Mouse (Mus musculus) adrenal gland, postnatal 10 days (tissue): ENCODE data around the gene Ank3. TPM values are rescaled to one million over a fixed set of nuclear protein-coding genes. Genes with fewer than 3 reads are reported as not detected.
A peak's percentile ranks its signal among the peaks of the same experiment; 100 is the strongest.

Experiments
- DNase-seq: peaks from one replicate; pipeline ENCODE4 v3.0.0; 2021; ENCODE audit warnings: mixed read lengths
- total RNA-seq, 2 experiments: library from RNA; stranded (reverse); gene quantifications; 2 replicates each; pipeline ENCODE4 v1.2.3; 2021

The Ank3 gene
- total RNA-seq, 2 experiments from 2014 or later: 18.5 to 31.6 TPM

DNA sequence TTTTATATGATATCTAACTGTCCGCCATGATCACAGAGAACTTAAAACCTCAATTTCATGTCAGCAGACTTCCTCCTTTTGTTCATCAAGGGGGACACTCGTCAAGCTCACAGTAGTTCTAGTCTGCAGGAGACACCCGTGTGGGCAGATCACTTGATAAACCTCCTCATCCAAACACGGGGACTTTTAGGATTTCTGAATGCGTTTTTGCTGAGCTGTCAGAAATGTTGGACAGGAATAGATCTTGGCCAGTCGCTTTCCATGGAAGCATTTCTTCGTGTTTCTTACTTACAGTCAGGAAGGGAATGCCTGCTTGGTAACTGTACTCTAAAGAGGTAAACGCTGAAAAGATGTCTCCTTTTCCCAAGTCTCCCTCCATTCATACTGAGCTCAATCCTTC is 598.5 kb downstream of the Ank3 start:
- no peak for DNase-seq

DNA sequence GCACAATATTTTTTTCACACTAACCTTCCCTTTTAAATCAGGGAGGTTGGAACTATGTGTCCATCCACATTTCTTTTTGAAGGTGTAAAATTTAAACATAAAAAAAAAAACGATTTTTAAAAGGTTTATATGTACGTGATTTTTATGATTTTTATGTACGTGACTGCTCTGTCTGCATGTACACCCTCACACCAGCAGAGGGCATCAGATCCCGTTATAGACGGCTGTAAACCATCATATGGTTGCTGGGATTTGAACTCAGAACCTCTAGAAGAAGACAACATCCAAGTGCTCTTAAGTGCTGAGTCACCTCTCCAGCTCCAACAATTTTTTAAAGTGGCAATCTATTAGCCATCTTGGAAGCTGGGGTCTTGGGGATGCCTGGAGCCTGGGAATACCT is 605.5 kb downstream of the Ank3 start:
- DNase-seq: no peak

DNA sequence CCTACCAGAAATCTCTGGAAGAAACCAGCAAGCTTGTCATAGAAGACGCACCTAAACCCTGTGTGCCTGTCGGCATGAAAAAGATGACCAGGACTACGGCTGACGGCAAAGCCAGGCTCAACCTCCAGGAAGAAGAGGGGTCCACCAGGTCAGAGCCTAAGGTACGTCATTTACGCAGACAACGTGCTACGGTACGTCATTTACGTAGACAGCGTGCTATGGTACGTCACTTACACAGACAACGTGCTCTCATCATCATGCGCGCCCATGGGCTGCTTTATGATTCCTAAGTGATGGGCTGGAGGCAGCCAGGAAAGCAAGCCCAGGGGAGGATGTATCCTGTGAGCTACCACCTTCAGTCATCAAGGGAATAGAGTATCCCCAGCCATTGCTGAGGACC is 606.3 kb downstream of the Ank3 start:
- DNase-seq: no peak

DNA sequence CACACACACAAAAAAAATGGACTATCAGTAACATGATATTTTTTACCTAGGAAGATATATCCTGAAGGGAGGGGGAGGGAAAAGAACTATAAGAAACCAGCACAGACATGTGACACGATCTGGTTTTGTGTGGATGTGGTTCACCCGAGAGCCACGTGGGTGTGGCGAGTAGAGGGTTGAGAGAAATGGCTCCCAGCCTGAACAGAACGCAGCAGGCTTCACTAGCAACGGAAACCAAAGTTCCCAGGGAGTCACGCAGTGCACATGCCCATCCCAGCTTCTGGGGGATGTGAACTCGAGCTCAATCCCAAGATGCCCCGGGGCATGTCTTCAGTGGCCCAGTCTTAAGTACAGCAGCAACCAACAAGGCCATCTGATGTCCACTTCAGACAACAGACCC is 607.8 kb downstream of the Ank3 start:
- no peak for DNase-seq

DNA sequence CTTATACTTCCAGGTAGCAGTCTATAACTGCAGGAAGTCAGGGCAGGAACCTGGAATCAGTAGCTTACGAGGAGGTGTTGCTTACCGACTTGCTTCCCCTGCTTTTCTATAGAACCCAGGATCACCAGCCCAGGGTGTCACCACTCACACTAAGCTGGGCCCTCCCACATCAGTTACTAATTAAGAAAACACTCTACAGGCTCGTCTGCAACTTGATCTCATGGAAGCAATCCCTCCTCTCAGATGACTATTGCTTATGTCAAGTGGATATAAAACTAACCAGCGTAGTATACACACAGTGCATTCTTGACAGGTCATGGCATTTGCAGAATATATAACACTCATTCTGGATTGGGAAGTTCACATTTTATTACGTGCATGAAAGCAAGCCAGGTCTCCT is 613.2 kb downstream of the Ank3 start:
- DNase-seq: no peak

DNA sequence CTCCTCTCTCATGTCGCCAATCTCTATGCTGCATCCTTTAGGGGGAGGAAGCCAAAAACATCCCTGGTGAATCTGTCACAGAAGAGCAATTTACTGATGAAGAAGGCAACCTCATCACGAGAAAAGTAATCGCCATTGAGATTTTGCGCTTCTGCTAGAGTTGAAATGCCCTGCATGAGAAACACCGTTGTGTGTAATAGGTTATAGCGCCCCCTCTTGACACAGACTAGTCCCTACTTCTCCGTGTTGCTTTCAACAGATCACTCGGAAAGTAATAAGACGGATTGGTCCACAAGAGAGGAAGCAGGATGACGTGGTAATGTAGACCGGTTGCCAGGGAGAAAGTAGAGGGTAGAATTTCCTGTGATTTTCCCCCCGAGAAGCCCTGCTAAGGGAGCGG is 615.4 kb downstream of the Ank3 start:
- DNase-seq: no peak

DNA sequence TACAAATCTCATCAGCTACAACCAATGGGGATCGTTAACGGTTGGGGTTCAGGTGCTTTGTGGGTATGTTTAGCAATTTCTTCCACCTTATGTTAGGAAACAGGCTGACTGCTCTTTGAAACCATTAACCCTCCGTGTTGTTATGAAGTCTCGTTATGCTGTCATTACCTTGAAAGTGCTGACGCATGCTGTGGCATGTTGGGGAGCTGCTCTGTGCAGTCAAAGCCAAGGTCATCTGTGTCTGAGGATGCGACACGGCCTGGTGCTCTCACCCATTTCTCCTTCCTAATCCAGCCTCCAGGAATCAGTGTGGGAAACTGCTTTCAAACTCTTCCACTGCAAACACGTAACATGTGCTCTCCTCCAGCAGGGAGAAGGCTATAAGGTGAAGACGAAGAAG is 616.6 kb downstream of the Ank3 start:
- peak; percentile 22 for DNase-seq

DNA sequence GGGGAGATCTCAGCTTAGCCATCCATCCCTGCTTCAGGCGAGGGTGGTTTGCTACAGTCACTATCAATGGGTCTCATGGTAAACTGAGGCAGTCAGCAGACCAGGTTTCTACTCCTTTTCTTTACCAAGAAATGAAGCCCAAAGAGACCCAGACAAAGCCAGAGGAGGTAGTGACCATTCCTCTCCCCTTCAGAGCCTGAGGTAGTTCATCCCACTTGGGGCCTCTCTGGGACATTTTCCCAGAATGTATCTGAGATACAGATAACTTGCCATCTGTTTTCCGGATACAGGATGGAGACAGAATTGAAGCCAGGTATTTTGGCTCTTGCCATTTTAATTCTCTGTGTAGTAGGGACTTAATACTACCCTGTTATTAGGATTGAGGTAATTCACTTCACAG is 620.1 kb downstream of the Ank3 start:
- no peak for DNase-seq

DNA sequence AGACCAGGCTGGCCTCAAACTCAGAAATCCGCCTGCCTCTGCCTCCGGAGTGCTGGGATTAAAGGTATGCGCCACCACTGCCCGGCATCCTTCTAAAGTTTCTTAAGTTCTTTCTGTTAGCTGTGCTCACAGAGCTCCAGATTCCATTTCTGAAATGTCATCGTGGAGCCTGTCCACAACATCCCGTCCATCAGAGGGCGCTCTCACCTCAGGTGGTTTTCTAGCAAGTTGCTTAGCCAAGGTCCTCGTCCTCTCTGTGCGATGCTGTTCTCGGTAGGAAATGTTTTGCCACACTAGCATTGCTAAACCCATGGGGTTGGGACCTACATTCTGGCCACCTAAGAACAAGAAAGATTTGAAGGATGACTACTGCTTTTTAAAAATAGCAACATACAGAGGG is 623.1 kb downstream of the Ank3 start:
- DNase-seq: peak; percentile 83

DNA sequence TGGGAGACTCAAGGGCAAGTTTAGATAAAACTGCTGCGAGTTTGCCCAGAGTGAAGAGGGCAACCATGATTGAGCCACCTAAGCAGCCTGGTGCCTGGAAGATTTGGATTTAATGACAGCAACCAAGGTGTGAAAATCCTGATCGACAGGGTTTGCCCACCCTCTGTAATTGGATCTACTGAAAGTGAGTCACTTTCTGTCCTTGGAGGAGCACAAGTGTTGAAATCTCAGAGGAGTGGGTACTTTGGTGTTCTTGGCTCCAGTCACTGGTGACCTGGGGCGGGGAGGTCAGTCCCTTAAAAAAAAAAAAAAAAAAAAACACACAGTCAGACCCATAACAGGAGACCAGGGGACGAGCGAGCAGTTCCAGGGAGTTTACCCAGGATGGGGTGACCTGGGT is 624.0 kb downstream of the Ank3 start:
- no peak for DNase-seq

DNA sequence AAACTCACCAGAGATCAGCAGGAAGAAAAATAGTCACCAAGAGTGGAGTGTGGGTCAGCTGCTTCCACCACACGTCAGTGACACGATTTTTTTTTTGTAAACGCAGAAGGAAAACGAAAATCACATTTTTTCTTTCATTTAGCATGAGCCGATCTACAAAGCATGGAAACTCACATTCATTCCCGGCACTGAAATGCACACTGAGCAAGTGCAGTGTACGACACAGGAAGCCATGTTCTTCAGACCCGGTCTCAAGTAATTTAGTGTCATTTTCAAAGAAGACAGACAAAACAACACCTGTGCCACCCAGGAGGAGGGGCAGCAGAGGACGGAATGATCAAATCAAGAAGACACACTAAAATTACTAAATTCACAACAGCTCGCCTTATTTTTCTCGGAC is 625.3 kb downstream of the Ank3 start:
- no peak for DNase-seq

DNA sequence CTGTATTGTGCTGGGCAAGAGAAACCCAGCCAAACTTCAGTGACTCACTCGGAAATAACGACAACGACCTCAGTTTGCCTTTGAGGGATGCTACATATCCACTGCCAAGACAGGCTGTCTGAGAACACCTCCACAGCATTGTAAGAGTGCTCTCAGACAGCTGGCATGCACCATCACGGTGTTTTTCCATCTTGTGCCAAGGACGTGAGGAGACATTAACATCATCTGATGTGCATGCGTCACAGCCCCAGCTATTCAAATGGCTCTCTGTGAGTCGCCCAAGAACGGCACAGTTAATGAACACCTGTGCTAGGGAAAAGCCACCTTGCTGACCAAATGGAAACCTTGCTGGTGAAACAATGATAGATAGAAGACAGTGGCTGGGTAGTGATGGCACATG is 633.4 kb downstream of the Ank3 start:
- peak; percentile 32 for DNase-seq

DNA sequence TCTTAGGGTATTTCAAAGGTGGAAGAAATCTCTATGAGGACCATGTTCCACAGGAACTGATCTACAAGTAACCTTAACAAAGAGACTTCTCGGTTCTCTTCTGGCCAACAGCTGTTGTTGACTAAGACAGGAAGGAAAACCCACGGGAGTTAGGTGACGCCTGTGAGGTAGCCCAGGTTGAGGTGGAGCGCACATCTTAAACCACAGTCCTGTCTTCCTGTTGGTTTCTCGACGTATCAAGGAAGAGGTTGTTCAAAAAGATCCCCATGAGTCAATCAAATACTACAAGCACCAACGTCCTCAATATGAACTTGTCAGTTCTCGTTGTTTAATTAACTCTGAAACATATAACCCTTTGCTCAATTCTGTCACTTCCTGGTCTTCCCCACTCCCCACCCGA is 634.4 kb downstream of the Ank3 start:
- DNase-seq: no peak

DNA sequence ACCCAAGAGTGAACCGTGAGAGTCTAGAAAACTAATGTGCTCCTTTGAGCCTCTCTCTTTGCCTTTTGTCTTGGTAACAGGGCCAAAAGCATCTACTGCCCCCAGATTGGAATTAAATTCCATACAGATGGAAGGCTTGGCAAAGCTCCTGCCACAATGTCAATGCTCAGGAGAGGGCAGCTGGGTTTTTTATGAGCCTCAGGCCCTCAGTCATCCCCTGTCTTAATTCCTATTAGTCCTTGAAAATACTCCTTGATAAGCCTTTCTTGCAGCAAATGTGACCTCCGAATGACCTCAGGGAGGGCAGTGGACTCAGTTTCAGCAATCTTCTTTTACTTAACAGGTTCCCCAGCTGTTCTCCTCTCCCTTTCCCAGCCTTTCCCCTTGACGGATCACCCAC is 635.3 kb downstream of the Ank3 start:
- DNase-seq: no peak

DNA sequence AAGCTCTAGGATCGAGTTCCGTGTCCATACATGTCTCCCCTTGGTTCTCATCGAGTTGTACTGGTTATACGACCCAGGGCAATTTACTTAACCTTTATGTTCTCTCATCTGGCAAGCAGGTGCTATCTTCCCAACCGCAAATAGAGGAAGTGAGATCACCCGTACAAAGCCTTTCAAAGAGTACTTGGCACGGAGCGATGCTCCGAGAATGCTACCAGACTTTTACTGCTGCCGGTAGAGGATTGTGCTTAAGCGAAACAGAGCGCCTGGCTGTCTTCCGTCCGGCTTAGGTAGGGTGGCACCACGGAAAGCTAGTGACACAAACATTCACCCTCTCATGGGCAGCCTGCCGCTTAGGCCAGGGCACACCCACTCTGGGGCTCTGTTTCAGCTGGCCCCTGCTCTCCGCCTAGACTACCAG is 641.3 kb downstream of the Ank3 start:
- no peak for DNase-seq

DNA sequence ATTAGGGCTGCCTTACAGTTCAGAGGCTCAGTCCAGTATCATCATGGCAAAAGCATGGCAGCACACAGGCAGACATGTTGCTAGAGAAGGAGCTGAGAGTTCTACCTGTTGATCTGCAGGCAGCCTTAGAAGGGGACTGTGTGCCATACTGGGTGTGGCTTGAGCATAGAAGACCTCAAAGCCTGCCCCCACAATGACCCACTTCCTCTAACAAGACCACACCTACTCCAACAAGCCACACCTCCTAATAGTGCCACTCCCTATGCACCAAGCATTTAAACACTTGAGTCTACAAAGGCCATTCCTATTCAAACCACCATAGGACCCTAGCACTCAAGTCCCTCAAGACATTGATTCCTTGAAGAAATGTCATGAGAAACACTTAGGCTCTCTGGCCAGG is 643.0 kb downstream of the Ank3 start:
- no peak for DNase-seq

DNA sequence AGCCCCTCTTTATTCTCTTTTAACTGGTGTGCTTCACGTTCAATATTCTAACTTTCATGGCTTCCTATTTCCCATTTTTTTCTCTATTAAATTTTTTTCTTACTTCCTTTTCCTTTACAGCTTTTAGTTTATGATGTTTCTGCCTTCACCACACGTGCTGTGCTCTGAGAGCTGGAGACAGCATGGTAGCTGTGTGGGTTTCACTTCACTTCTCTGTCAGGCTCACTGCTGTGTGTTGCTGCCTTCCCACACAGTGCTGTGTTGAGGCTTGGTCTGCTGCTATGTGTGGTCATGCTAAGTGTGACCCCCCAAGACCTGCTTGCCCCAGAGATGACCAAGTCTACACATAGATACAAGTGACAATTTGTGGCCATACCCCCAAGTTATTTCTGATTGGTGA is 647.1 kb downstream of the Ank3 start:
- no peak for DNase-seq

DNA sequence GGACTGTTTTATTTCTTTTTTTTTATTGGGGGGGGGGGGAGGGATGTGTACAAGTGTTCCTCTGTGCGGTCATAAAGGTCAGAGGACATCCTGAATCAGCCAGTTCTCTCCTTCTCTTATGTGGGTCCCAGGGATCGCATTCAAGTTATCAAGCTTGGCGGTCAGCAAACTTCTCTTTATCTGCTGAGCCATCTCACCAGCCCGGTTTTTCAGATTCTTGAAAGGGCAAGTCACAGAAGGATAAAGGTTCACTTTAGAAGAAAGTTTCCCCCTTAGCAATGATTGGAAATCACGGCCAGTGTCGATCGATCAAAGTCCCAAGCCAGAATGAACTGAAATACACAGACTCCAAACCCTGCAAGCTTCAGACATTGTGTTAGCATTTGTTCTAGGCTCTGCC is 651.2 kb downstream of the Ank3 start:
- no peak for DNase-seq

DNA sequence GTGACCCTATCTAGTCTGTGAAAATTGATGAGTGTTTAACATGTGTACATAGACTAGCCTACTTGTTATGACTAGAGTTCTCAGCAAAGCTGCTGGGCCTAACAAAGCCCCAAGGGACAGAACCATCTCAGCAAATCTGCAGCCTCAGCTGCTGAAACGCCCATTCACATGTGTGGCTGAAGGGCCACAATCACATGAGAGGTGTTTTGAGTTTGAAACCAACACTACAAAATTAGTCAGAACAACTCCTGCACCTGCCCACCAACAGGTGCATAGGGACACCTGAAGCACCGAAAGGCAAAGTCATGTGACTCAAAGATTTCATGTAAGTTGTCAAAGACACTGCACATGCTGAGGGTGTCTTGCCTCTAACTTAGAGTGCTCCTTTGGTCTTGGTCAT is 656.7 kb downstream of the Ank3 start:
- DNase-seq: no peak

DNA sequence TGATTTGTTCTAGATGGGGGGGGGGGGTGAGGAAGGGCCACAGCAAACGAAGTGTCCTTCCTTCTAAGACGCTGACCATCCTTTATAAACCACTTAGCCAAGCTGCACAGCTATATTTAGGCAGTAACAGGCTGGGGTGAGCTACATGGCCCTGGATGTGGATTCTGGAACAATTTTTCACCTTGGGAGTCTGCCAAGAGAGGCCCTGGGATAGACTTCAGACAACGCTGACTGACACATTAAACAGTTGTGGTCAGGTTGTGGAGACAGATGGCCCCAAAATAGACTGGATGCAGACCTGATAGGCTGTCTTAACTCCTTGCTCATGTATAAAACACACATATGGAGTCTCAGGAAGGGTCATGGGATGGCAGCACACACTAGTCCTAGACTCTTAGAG is 658.5 kb downstream of the Ank3 start:
- DNase-seq: peak; percentile 67

DNA sequence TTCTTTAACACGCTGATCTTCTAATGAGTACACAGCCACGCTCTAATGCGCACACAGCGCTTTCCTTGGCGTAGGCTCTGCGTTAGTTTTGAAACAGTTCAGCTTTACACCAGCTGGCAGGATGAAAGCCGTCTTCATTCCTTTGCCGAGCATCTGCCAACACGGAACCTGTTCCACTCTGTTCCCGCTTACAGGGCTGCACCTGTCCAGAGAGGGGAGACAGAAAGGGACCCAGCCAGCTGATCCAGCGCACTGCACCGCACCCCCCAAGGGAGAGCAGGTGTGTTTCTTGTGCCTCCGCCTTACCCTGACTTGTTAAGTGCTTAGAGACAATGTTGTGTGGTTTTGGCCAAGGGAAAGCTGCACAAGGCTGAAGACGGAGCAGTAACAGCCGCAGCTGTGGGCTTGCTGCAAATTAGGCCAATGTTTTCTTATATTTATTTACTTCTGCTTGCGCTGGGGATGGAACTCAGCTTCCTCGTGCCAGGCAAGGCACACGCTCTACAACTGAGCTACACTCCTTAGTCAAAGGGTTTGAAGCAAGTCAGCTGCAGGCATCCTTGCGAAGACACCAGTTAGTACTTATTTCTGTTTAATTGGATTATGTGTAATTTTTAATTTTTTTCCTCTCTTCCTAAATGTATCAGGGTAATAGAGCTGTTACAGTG is 661.6 kb downstream of the Ank3 start:
- DNase-seq: no peak

DNA sequence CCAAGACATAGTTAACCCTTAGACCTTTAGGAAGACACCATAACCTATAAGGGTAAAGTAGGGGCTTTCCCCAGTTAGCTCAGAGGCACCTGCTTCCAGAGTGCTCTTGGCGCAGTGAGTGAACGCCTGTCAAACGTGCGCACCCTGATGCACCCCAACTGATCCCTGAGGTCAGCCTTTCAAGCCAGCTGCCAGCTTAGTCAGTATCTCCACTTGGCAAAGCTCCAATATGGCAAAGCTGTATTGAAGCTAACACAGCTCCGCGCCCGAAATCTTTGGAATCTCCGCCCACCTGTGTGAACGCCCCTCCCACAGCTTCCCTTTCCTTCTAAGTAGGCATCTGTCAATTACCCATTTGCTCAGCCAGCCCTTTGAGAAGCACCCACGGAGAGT is 662.1 kb downstream of the Ank3 start:
- DNase-seq: peak; percentile 19

DNA sequence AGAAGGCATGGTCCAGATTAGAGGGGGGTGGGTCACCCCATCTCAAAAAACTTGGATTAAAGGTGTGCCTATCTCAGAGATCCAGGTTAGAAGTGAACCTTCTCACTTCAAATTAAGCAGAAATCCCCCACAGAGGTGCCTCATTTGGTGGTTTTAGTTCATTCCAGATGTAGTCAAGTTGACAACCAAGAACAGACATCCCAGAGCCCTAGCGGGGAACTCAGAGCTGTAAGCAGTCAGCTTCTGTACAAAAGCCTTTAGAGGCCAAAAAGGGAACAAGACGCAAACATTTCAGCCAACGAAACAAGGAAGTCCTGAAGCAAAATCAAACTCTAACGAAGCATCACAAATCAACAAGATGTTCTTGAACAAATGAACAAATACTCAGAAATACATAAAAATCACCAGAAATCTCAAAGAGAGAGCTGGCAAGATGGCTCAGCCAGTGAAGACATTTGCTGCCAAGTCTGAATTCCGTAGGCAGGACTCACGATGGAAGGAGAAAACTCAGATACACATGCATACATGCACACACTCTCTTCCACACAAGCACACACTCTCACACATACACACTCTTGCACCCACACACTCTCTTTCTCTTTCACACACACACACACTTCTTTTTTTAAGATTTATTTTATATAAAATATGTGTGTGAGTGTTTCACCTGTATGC is 665.4 kb downstream of the Ank3 start:
- DNase-seq: no peak

DNA sequence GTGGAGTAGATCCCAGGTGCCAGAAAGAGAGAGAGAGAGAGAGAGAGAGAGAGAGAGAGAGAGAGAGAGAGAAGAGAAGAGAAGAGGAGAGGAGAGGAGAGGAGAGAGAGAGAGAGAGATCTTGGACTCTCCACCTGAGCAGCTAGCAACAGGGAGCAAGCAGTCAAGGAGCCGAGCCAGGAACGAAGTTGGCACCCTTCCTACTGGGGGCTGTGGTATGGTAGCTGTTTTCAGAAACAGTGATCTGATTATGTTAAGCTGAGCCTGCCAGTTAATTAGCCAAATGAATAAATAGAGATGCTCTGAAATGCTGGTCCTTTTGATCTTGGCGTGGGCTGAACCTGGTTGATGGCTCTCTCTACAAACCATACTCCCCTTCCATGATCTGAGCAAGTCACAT is 666.6 kb downstream of the Ank3 start:
- DNase-seq: no peak
